Mouse (Mus musculus): ENCODE results near the gene Pkd1l2. TPM values are rescaled to one million over a fixed set of nuclear protein-coding genes. Genes with fewer than 3 reads are reported as not detected.
A peak's percentile ranks its signal among the peaks of the same experiment; 100 is the strongest.

Pkd1l2 gene
- polyA plus RNA-seq, 2 experiments = not detected

- H3K9me3 ChIP-seq (ENCODE audit: control insufficient read depth, low read length) = no peaks in the 10 kb centered on the region
- no peak for TF ChIP-seq CTCF (IDR thresholded peaks at IDR 0.05; ENCODE audit: low read depth)
- no peak for TF ChIP-seq EP300 (IDR thresholded peaks at IDR 0.05; ENCODE audit: low read depth)
- WGBS (ENCODE audit: insufficient replicate concordance) = 35% methylated on average over 8 of the region's 8 CpGs
- no peaks in the 10 kb centered on the region; the same call in 1 of the 2 replicates for H3K36me3 ChIP-seq (replicated peaks; ENCODE audit: control insufficient read depth, insufficient read depth, low read depth)
- H3K4me2 ChIP-seq (ENCODE audit: low read depth) = no peak overlapping the region
- H3K4me1 ChIP-seq (replicated peaks; ENCODE audit: control insufficient read depth in 2 of 2, insufficient read depth in 2 of 2, low read length in 1 of 2) = peaks cover 8 to 13% of the 10 kb centered on the region in 2 experiments
- no peak overlapping the region for H3K9ac ChIP-seq (replicated peaks)
- ATAC-seq (ENCODE audit: insufficient read depth) (no peak), DNase-seq (ENCODE audit: low read depth in 3 of 3, low spot score in 3 of 3) (no peak)
- no peak overlapping the region for H3K4me3 ChIP-seq (ENCODE audit: insufficient read depth in 1 of 2, low read depth in 2 of 2, low read length in 2 of 2)
- no peaks in the 10 kb centered on the region for H3K27me3 ChIP-seq (ENCODE audit: control insufficient read depth, insufficient read depth, low read length)
- no peak overlapping the region for H3K27ac ChIP-seq
These were observed 30.0 kb upstream of the Pkd1l2 start for GRCm38 (mm10) chr8:117112261-117112660.

- TF ChIP-seq CTCF (IDR thresholded peaks at IDR 0.05; ENCODE audit: low read depth) (no peak), EP300 (IDR thresholded peaks at IDR 0.05; ENCODE audit: low read depth) (no peak)
- no peak overlapping the region for H3K9ac ChIP-seq (replicated peaks)
- peaks cover 8 to 13% of the 10 kb centered on the region in 2 experiments for H3K4me1 ChIP-seq (replicated peaks; ENCODE audit: control insufficient read depth in 2 of 2, insufficient read depth in 2 of 2, low read length in 1 of 2)
- ATAC-seq (ENCODE audit: insufficient read depth) (no peak), DNase-seq (ENCODE audit: low read depth in 3 of 3, low spot score in 3 of 3) (no peak)
- 74% methylated on average over 3 of the region's 3 CpGs for WGBS (ENCODE audit: insufficient replicate concordance)
- no peak overlapping the region for H3K4me2 ChIP-seq (ENCODE audit: low read depth)
- no peaks in the 10 kb centered on the region; the same call in 1 of the 2 replicates for H3K36me3 ChIP-seq (replicated peaks; ENCODE audit: control insufficient read depth, insufficient read depth, low read depth)
- H3K27me3 ChIP-seq (ENCODE audit: control insufficient read depth, insufficient read depth, low read length) = no peaks in the 10 kb centered on the region
- H3K27ac ChIP-seq = no peak overlapping the region
- H3K4me3 ChIP-seq (ENCODE audit: insufficient read depth in 1 of 2, low read depth in 2 of 2, low read length in 2 of 2) = no peak overlapping the region
- no peaks in the 10 kb centered on the region for H3K9me3 ChIP-seq (ENCODE audit: control insufficient read depth, low read length)
These were observed 29.4 kb upstream of the Pkd1l2 start for GRCm38 (mm10) chr8:117111641-117112040.

- H3K4me1 ChIP-seq (replicated peaks; ENCODE audit: control insufficient read depth in 2 of 2, insufficient read depth in 2 of 2, low read length in 1 of 2) = no peaks in the 10 kb centered on the region
- no peak overlapping the region for H3K9ac ChIP-seq (replicated peaks)
- 41% methylated on average over 16 of the region's 16 CpGs for WGBS (ENCODE audit: insufficient replicate concordance)
- no peak overlapping the region for H3K4me2 ChIP-seq (ENCODE audit: low read depth)
- no peaks in the 10 kb centered on the region for H3K27me3 ChIP-seq (ENCODE audit: control insufficient read depth, insufficient read depth, low read length)
- H3K9me3 ChIP-seq (ENCODE audit: control insufficient read depth, low read length) = no peaks in the 10 kb centered on the region
- DNase-seq (ENCODE audit: low read depth in 3 of 3, low spot score in 3 of 3) = peak; percentile 31 to 45 (median 43)
- H3K27ac ChIP-seq = no peak overlapping the region
- TF ChIP-seq CTCF (IDR thresholded peaks at IDR 0.05; ENCODE audit: low read depth) = peak; percentile 72
- TF ChIP-seq EP300 (IDR thresholded peaks at IDR 0.05; ENCODE audit: low read depth) = no peak
- ATAC-seq (ENCODE audit: insufficient read depth) = no peak
- no peak overlapping the region for H3K4me3 ChIP-seq (ENCODE audit: insufficient read depth in 1 of 2, low read depth in 2 of 2, low read length in 2 of 2)
- H3K36me3 ChIP-seq (replicated peaks; ENCODE audit: control insufficient read depth, insufficient read depth, low read depth) = no peaks in the 10 kb centered on the region; the same call in 1 of the 2 replicates
These were observed 27.6 kb upstream of the Pkd1l2 start for GRCm38 (mm10) chr8:117109801-117110390.

GRCm38 (mm10) chr8:117109018-117109711 is 26.9 kb upstream of the Pkd1l2 start:
- ATAC-seq (ENCODE audit: insufficient read depth) = no peak
- no peaks in the 10 kb centered on the region for H3K9me3 ChIP-seq (ENCODE audit: control insufficient read depth, low read length)
- no peaks in the 10 kb centered on the region for H3K27me3 ChIP-seq (ENCODE audit: control insufficient read depth, insufficient read depth, low read length)
- no peak overlapping the region for H3K27ac ChIP-seq
- H3K36me3 ChIP-seq (replicated peaks; ENCODE audit: control insufficient read depth, insufficient read depth, low read depth) = no peaks in the 10 kb centered on the region; the same call in 1 of the 2 replicates
- peak; percentile 71 for TF ChIP-seq CTCF (IDR thresholded peaks at IDR 0.05; ENCODE audit: low read depth)
- TF ChIP-seq EP300 (IDR thresholded peaks at IDR 0.05; ENCODE audit: low read depth) = no peak
- no peak overlapping the region for H3K4me3 ChIP-seq (ENCODE audit: insufficient read depth in 1 of 2, low read depth in 2 of 2, low read length in 2 of 2)
- 81% methylated on average over 19 of the region's 19 CpGs for WGBS (ENCODE audit: insufficient replicate concordance)
- H3K9ac ChIP-seq (replicated peaks) = no peak overlapping the region
- H3K4me1 ChIP-seq (replicated peaks; ENCODE audit: control insufficient read depth in 2 of 2, insufficient read depth in 2 of 2, low read length in 1 of 2) = no peaks in the 10 kb centered on the region
- no peak overlapping the region for H3K4me2 ChIP-seq (ENCODE audit: low read depth)
- no peak for DNase-seq (ENCODE audit: low read depth in 3 of 3, low spot score in 3 of 3)

- Histone ChIP-seq H3K4me1 (replicated peaks; ENCODE audit: control insufficient read depth in 2 of 2, insufficient read depth in 2 of 2, low read length in 1 of 2) (no peaks in the 10 kb centered on the region), H3K27ac (no peak overlapping the region), H3K36me3 (replicated peaks; ENCODE audit: control insufficient read depth, insufficient read depth, low read depth) (no peaks in the 10 kb centered on the region; the same call in 1 of the 2 replicates), H3K27me3 (ENCODE audit: control insufficient read depth, insufficient read depth, low read length) (no peaks in the 10 kb centered on the region), H3K9ac (replicated peaks) (no peak overlapping the region), H3K9me3 (ENCODE audit: control insufficient read depth, low read length) (no peaks in the 10 kb centered on the region), H3K4me3 (ENCODE audit: insufficient read depth in 1 of 2, low read depth in 2 of 2, low read length in 2 of 2) (no peak overlapping the region), H3K4me2 (ENCODE audit: low read depth) (no peak overlapping the region)
- ATAC-seq (ENCODE audit: insufficient read depth) (no peak), DNase-seq (ENCODE audit: low read depth in 3 of 3, low spot score in 3 of 3) (peak in 1 of 3 experiments; percentile 38)
- 15% methylated on average over 9 of the region's 9 CpGs for whole genome bisulfite sequencing (ENCODE audit: insufficient replicate concordance)
- TF ChIP-seq EP300 (IDR thresholded peaks at IDR 0.05; ENCODE audit: low read depth) (no peak), CTCF (IDR thresholded peaks at IDR 0.05; ENCODE audit: low read depth) (peak; percentile 93)
These were observed 25.3 kb upstream of the Pkd1l2 start for GRCm38 (mm10) chr8:117107533-117107932.
